Mouse (Mus musculus): ENCODE results near the gene Rab3b. TPM values are rescaled to one million over a fixed set of nuclear protein-coding genes. Genes with fewer than 3 reads are reported as not detected.

Rab3b gene
- polyA plus RNA-seq (2017; shearing (Covaris generic)): 0.45 TPM

DNA sequence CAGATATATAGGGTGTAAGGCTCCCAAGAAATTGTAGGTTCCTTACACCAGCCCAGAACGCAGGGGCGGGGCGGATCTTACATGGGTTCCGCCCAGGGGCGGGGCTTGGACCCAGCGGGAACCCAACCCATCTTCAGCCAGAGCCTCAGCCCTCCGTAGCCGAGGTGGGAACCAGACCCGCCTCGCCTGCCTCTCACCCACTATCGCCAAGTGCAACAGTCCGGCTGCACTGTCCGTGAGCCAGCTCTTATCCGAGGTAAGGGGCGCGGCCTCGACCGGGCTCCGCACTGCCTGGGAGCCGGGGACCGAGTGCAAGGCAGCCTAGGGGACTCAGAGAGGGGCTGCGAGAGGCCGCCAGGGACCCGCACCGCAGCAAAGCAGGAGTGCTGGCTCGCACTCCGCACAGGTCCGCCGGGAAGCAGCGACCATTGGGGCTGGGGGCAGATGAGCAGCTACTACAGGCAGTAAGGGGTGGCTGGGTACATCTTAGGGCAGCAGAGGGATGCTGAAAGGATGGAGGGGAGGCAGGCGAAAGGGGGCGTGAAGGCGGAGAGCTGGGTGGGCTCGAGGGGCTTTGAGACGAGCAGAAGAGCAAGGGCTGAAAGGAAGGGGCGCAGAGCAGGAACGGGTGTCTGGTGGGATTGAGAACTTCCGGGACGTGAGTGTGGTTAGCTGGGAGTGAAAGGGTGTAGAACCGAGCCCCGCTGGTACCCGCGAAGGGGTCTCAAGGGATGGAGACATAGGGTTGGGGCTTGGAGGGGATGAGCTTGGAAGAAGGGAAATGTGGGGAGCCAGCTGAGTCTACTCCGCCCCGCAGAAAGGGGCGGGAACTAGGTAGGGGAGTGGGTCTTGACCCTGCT lies at the start of gene Rab3b:
Gene Rab3b (plus strand): TSS at position 101 of the 860 bp plus-strand sequence.

DNA sequence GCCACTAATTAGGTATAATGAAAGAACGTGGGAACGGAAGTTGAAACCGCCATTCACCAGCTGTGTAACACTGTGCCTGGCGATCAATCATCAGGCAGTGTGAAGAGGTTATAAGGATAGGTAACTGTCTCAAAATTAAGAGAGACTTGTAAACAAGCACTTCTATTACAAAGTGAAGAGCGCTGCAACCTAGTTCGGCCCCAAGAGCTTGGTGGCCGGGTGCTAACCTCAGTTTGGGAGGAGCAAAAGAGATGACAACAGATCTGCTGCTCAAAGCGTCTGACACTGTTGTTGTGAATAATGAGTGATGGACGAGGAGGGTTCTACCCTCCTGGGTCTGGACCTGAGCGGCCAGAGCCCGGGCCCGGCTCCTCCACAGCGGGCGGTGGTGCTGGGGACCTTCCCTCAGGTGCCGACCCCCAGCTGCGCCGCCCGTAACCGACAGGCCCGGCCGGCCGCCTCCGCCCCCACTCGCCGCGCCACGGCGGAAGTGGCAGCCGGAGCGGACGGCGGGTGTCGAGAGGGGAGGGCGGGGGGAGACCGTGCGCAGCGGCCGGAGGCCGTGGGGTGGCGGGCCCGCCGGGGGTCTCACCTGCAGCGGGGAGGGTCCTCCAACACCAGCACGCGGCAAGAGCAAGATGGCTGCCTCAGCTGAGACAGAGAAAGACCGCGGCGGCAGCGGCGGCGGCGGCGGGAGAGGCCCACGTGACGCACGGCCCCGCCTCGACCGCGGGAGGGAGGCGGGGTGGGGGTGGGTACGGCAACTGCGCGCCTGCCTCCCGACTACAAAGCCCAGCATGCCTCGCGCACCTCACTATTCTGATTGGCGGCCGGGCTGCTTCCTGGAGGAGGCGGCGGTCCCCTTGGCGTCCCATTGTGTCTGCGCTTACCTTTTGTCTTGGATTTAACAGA lies 45.7 kb upstream of the Rab3b start, which contains the start of gene Btf3l4:
Gene Btf3l4 (minus strand): TSS at position 699 of the 912 bp plus-strand sequence.

DNA sequence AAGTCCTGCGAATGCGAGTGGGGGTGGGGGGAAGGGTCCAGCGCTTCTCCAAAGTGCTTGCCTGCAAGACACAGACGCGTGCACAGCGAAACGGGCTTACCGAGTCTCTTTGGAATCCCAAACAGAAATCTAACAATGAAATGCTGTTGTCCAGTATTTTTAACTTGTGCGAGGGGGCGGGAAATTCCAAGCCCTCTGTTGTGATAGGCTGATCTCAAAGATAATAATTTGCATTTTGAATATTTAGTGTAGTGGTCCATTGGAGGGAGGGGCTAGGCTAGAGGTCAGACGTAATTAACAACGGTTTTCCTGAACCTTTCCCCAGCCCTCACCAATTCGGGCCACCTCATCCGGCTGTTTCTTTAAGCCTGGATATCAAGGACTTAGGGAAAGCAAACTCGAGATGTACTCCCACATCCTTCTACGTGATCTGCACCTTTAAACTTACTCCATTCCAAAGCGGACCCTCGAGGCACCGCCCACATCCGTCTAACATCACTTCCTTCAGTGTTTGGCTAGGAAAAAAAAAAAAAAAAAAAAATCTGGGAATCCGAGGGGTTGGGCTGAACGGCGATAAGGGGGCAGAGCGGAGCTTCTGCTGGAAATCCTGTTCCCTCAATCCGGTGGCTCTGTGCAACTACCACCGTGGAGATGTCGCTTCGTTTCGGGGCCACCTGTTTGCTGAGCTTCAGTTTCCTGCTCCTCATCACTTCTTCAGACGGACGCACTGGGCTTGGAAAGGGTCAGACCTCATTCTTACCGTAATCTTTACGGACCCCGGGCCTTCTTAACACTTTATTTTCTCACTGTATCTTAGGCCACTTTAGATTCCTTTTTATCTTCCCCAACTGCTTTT lies 44.5 kb upstream of the Rab3b start, which contains the start of gene Txndc12:
Gene Txndc12 (plus strand): TSS at position 487 of the 856 bp plus-strand sequence.

DNA sequence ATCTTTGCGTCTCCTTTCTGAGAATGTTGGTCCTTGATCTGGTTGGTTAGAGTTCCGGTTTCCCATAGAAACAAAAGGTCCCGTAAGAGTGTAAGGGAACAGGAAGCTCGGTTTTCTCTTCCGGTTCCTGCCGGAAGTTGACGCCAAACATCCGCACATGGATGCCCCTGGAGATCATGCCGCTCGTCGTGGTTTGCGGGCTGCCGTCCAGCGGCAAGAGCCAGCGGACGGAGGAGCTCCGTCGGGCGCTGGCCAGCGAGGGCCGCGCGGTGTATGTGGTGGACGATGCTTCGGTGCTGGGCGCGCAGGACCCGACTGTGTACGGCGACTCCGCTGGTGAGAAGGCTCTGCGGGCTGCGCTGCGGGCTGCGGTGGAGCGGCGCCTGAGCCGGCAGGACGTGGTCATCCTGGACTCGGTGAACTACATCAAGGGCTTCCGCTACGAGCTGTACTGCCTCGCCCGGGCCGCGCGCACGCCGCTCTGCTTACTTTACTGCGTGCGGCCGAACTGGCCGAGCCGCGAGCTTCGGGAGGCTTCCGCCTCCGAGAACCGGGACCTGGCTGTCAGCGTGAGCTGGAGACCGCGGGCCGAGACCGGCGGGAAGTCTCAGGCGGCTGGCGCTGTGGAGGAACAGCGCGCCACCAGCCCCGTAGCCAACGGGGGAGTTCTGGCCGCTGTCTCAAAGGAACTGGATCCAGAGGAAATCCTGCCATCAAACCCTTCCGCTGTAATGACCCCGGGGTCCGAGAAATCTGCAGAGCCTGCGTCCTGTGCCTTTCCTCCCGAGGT lies 31.0 kb upstream of the Rab3b start, which contains the start of gene Kti12:
Gene Kti12 (plus strand): TSS at position 71 of the 790 bp plus-strand sequence.

DNA sequence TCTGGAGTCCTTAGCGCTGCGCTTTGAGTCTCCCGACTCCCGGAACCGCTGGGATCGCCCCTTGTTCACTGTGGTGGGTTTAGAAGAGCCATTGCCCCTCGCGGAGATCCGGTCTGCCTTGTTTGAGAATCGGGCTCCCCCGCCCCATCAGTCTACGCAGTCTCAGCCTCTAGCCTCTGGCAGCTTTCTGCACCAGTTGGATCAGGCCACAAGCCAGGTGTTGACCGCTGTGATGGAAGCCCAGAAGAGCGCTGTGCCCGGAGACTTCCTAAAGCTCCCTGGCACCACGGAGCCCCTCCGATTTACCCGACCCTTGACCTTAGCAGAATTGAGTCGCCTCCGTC lies 30.4 kb upstream of the Rab3b start, which contains the start of gene A730015C16Rik:
Gene A730015C16Rik (minus strand): TSS at position 115 of the 344 bp plus-strand sequence.

Other genes starting within 250 kb of the Rab3b start
- not detected for gene 3110021N24Rik, start 159.4 kb upstream of the Rab3b start, polyA plus RNA-seq (2017; shearing (Covaris generic))
- gene Zfyve9, start 98.3 kb upstream of the Rab3b start, polyA plus RNA-seq (2017; shearing (Covaris generic)): 0.13 TPM
- gene Btf3l4, start 45.4 kb upstream of the Rab3b start, polyA plus RNA-seq (2017; shearing (Covaris generic)): 60.0 TPM
- 33.6 TPM for gene Txndc12, start 44.5 kb upstream of the Rab3b start, polyA plus RNA-seq (2017; shearing (Covaris generic))
- 23.5 TPM for gene Kti12, start 31.3 kb upstream of the Rab3b start, polyA plus RNA-seq (2017; shearing (Covaris generic))
- gene A730015C16Rik, start 30.4 kb upstream of the Rab3b start, polyA plus RNA-seq (2017; shearing (Covaris generic)): 0.50 TPM
- 128 TPM for gene Nrd1, start 121.6 kb downstream of the Rab3b start, polyA plus RNA-seq (2017; shearing (Covaris generic))

Measured in activated CD4-positive, CD25-positive, alpha-beta regulatory T cell, adult 9 weeks (primary cell).